Mouse (Mus musculus): ENCODE data around the gene Cbx8. TPM values are rescaled to one million over a fixed set of nuclear protein-coding genes. Genes with fewer than 3 reads are reported as not detected.

The Cbx8 gene
- polyA plus RNA-seq, 1 experiment from 2014 or later, result 5.1 TPM

- H3K27ac ChIP-seq (replicated peaks), result no peak overlapping the region
- ATAC-seq (ENCODE audit: low FRiP score, low TSS enrichment) (no peak), DNase-seq (ENCODE audit: low spot score) (no peak)
- H3K4me2 ChIP-seq (replicated peaks; ENCODE audit: low read depth), result peak overlapping the region; percentile 52
- 5% methylated on average over 19 of the region's 19 CpGs for WGBS
- peaks cover 3% of the 10 kb centered on the region; the same call in 1 of the 2 replicates for H3K36me3 ChIP-seq (ENCODE audit: control insufficient read depth, insufficient read depth, low read length)
- TF ChIP-seq CTCF (IDR thresholded peaks at IDR 0.05; ENCODE audit: low read depth) (no peak), EP300 (optimal IDR thresholded peaks at IDR 0.05) (no peak)
- peaks cover 2% of the 10 kb centered on the region; the same call in 1 of the 2 replicates for H3K27me3 ChIP-seq (ENCODE audit: control insufficient read depth, insufficient read depth, low read length)
- H3K9me3 ChIP-seq (ENCODE audit: control insufficient read depth, low read length), result no peaks in the 10 kb centered on the region
- H3K4me1 ChIP-seq (replicated peaks; ENCODE audit: control insufficient read depth, insufficient read depth), result peaks cover 3% of the 10 kb centered on the region
- peak overlapping the region; percentile 29 for H3K4me3 ChIP-seq (ENCODE audit: low read depth, low read length)
- no peak overlapping the region for H3K9ac ChIP-seq (ENCODE audit: low read length)
These were observed 6.1 kb downstream of the Cbx8 start for GRCm38 (mm10) chr11:119034635-119035034.

GRCm38 (mm10) chr11:119033874-119034558 lies 6.8 kb downstream of the Cbx8 start:
- peaks cover 2% of the 10 kb centered on the region; the same call in 1 of the 2 replicates for H3K27me3 ChIP-seq (ENCODE audit: control insufficient read depth, insufficient read depth, low read length)
- 4% methylated on average over 26 of the region's 26 CpGs for WGBS
- no peaks in the 10 kb centered on the region for H3K9me3 ChIP-seq (ENCODE audit: control insufficient read depth, low read length)
- H3K4me3 ChIP-seq (ENCODE audit: low read depth, low read length), result peak overlapping the region; percentile 29
- H3K4me2 ChIP-seq (replicated peaks; ENCODE audit: low read depth), result peak overlapping the region; percentile 52
- peak; percentile 83 for DNase-seq (ENCODE audit: low spot score)
- TF ChIP-seq EP300 (optimal IDR thresholded peaks at IDR 0.05), result no peak
- peak; percentile 95 for TF ChIP-seq CTCF (IDR thresholded peaks at IDR 0.05; ENCODE audit: low read depth)
- H3K4me1 ChIP-seq (replicated peaks; ENCODE audit: control insufficient read depth, insufficient read depth), result peaks cover 3% of the 10 kb centered on the region; the same call in 1 of the 2 replicates
- H3K9ac ChIP-seq (ENCODE audit: low read length), result no peak overlapping the region; the same call in 1 of the 2 replicates
- no peak overlapping the region for H3K27ac ChIP-seq (replicated peaks)
- peaks cover 5% of the 10 kb centered on the region; the same call in 1 of the 2 replicates for H3K36me3 ChIP-seq (ENCODE audit: control insufficient read depth, insufficient read depth, low read length)
- peak; percentile 50 for ATAC-seq (ENCODE audit: low FRiP score, low TSS enrichment)

GRCm38 (mm10) chr11:119026203-119026602 lies 14.6 kb downstream of the Cbx8 start:
- TF ChIP-seq EP300 (optimal IDR thresholded peaks at IDR 0.05), result no peak
- no peak for TF ChIP-seq CTCF (IDR thresholded peaks at IDR 0.05; ENCODE audit: low read depth)
- H3K9me3 ChIP-seq (ENCODE audit: control insufficient read depth, low read length), result no peaks in the 10 kb centered on the region
- H3K9ac ChIP-seq (ENCODE audit: low read length), result no peak overlapping the region
- 39% methylated on average over 12 of the region's 12 CpGs for WGBS
- DNase-seq (ENCODE audit: low spot score) (no peak), ATAC-seq (ENCODE audit: low FRiP score, low TSS enrichment) (no peak)
- no peak overlapping the region for H3K27ac ChIP-seq (replicated peaks)
- no peak overlapping the region for H3K4me3 ChIP-seq (ENCODE audit: low read depth, low read length)
- H3K27me3 ChIP-seq (ENCODE audit: control insufficient read depth, insufficient read depth, low read length), result no peaks in the 10 kb centered on the region; the same call in 1 of the 2 replicates
- H3K4me1 ChIP-seq (replicated peaks; ENCODE audit: control insufficient read depth, insufficient read depth), result peaks cover 8% of the 10 kb centered on the region; the same call in 1 of the 2 replicates
- no peak overlapping the region for H3K4me2 ChIP-seq (replicated peaks; ENCODE audit: low read depth)
- H3K36me3 ChIP-seq (ENCODE audit: control insufficient read depth, insufficient read depth, low read length), result peaks cover 14% of the 10 kb centered on the region

GRCm38 (mm10) chr11:119024260-119024659 lies 16.5 kb downstream of the Cbx8 start:
- ATAC-seq (ENCODE audit: low FRiP score, low TSS enrichment), result no peak

GRCm38 (mm10) chr11:119023616-119023980 lies 17.2 kb downstream of the Cbx8 start:
- no peaks in the 10 kb centered on the region for H3K9me3 ChIP-seq (ENCODE audit: control insufficient read depth, low read length)
- DNase-seq (ENCODE audit: low spot score) (no peak), ATAC-seq (ENCODE audit: low FRiP score, low TSS enrichment) (peak; percentile 3; the same call in 1 of the 2 replicates)
- peaks cover 11% of the 10 kb centered on the region for H3K36me3 ChIP-seq (ENCODE audit: control insufficient read depth, insufficient read depth, low read length)
- peak overlapping the region; percentile 83 for H3K4me3 ChIP-seq (ENCODE audit: low read depth, low read length)
- no peaks in the 10 kb centered on the region; the same call in 1 of the 2 replicates for H3K27me3 ChIP-seq (ENCODE audit: control insufficient read depth, insufficient read depth, low read length)
- H3K4me1 ChIP-seq (replicated peaks; ENCODE audit: control insufficient read depth, insufficient read depth), result peaks cover 8% of the 10 kb centered on the region; the same call in 1 of the 2 replicates
- under 1% methylated on average over 14 of the region's 15 CpGs for WGBS
- H3K9ac ChIP-seq (ENCODE audit: low read length), result peak overlapping the region; percentile 79
- H3K27ac ChIP-seq (replicated peaks), result peak overlapping the region; percentile 74; the same call in 1 of the 2 replicates
- TF ChIP-seq EP300 (optimal IDR thresholded peaks at IDR 0.05) (no peak), CTCF (IDR thresholded peaks at IDR 0.05; ENCODE audit: low read depth) (no peak)
- H3K4me2 ChIP-seq (replicated peaks; ENCODE audit: low read depth), result peak overlapping the region; percentile 96

More at GRCm38 (mm10) chr11:119024260-119024659, 16.5 kb downstream of the Cbx8 start:
- 13% methylated on average over 7 of the region's 7 CpGs for whole genome bisulfite sequencing
- Histone ChIP-seq H3K4me2 (replicated peaks; ENCODE audit: low read depth) (peak overlapping the region; percentile 96), H3K9ac (ENCODE audit: low read length) (no peak overlapping the region; the same call in 1 of the 2 replicates), H3K4me1 (replicated peaks; ENCODE audit: control insufficient read depth, insufficient read depth) (peaks cover 8% of the 10 kb centered on the region; the same call in 1 of the 2 replicates), H3K36me3 (ENCODE audit: control insufficient read depth, insufficient read depth, low read length) (peaks cover 11% of the 10 kb centered on the region), H3K27me3 (ENCODE audit: control insufficient read depth, insufficient read depth, low read length) (no peaks in the 10 kb centered on the region; the same call in 1 of the 2 replicates), H3K9me3 (ENCODE audit: control insufficient read depth, low read length) (no peaks in the 10 kb centered on the region), H3K27ac (replicated peaks) (no peak overlapping the region; the same call in 1 of the 2 replicates), H3K4me3 (ENCODE audit: low read depth, low read length) (peak overlapping the region; percentile 83)
- DNase-seq (ENCODE audit: low spot score), result no peak
- TF ChIP-seq EP300 (optimal IDR thresholded peaks at IDR 0.05), result no peak
- TF ChIP-seq CTCF (IDR thresholded peaks at IDR 0.05; ENCODE audit: low read depth), result no peak

Data from stomach, postnatal 0 days (tissue).